ENCODE assay signal across 9 mouse cellular contexts in genomic region chr1:135136500-135136899, GRCm38 (mm10). TPM values are rescaled to one million over a fixed set of nuclear protein-coding genes. Genes with fewer than 3 reads are reported as not detected.
DNase-seq lines count a peak whose midpoint lies in the region; ATAC-seq and TF ChIP-seq lines count a peak whose summit lies in the region.
"Had no signal": no experiment of that assay in that cellular context is flagged by ENCODE, and none has a peak within 500 bp of the region (broad histone marks: within the 10 kb centered on the region; RNA-seq: fewer than 3 reads in every experiment).

No protein-coding gene starts in this region.

- H3K9ac ChIP-seq in heart, embryonic 11.5 days (ENCODE audit: low read depth, low read length) = no peak overlapping the region
- H3K9ac ChIP-seq in stomach, postnatal 0 days (ENCODE audit: low read length) = no peak overlapping the region
- H3K9ac ChIP-seq: embryonic facial prominence, embryonic 13.5 days had no signal

- intact Hi-C loops in heart, postnatal 10 days (cut with DNase I) = loop anchor here (1.0 kb wide), 1 partner anchor 26 kb away; no protein-coding TSS in a partner anchor

- peaks cover 11% of the 10 kb centered on the region for H3K4me1 ChIP-seq in heart, embryonic 11.5 days (ENCODE audit: control insufficient read depth, insufficient read depth, low read length)
- H3K4me1 ChIP-seq in limb, embryonic 10.5 days = peaks cover 17% of the 10 kb centered on the region
- no peaks in the 10 kb centered on the region for H3K4me1 ChIP-seq in stomach, postnatal 0 days (replicated peaks; ENCODE audit: control insufficient read depth, insufficient read depth)

- no peak overlapping the region for H3K4me3 ChIP-seq in heart, embryonic 11.5 days (ENCODE audit: low read depth, low read length)
- H3K4me3 ChIP-seq in limb, embryonic 10.5 days = no peak overlapping the region
- H3K4me3 ChIP-seq in stomach, postnatal 0 days (ENCODE audit: low read depth, low read length) = no peak overlapping the region
- H3K4me3 ChIP-seq: embryonic facial prominence, embryonic 13.5 days had no signal

- H3K27ac ChIP-seq in heart, embryonic 11.5 days (ENCODE audit: low read depth, low read length) = no peak overlapping the region
- H3K27ac ChIP-seq in limb, embryonic 10.5 days = no peak overlapping the region
- no peak overlapping the region for H3K27ac ChIP-seq in stomach, postnatal 0 days (replicated peaks)
- H3K27ac ChIP-seq: embryonic facial prominence, embryonic 13.5 days had no signal

- peak; percentile 70 to 81 for DNase-seq in heart, postnatal 10 days
- peak; percentile 73 for DNase-seq in MEL-GATA-1-ER (ENCODE audit: extremely low read depth, low read depth)
- DNase-seq in cerebellum, postnatal 14 days = peak; percentile 85 to 86
- peak; percentile 73 for DNase-seq in gastrocnemius, postnatal 10 days
- DNase-seq in limb, embryonic 10.5 days (ENCODE audit: low spot score) = peak; percentile 92
- peak; percentile 83 for DNase-seq in stomach, postnatal 0 days (ENCODE audit: low spot score)

- TF ChIP-seq CTCF in stomach, postnatal 0 days (IDR thresholded peaks at IDR 0.05; ENCODE audit: low read depth) = peak; percentile 100

- 7% methylated on average over 1 of the region's 1 CpGs for WGBS in heart, embryonic 11.5 days (ENCODE audit: insufficient replicate concordance)
- 16% methylated on average over 1 of the region's 1 CpGs for WGBS in limb, embryonic 10.5 days
- 0% methylated on average over 1 of the region's 1 CpGs for WGBS in stomach, postnatal 0 days

- H3K9me3 ChIP-seq in heart, embryonic 11.5 days (replicated peaks; ENCODE audit: control insufficient read depth, low read length) = no peaks in the 10 kb centered on the region
- no peaks in the 10 kb centered on the region for H3K9me3 ChIP-seq in limb, embryonic 10.5 days (replicated peaks)
- no peaks in the 10 kb centered on the region for H3K9me3 ChIP-seq in stomach, postnatal 0 days (ENCODE audit: control insufficient read depth, low read length)
- H3K9me3 ChIP-seq: embryonic facial prominence, embryonic 13.5 days had no signal

- no peak overlapping the region for H3K4me2 ChIP-seq in heart, embryonic 11.5 days
- no peak overlapping the region for H3K4me2 ChIP-seq in stomach, postnatal 0 days (replicated peaks; ENCODE audit: low read depth)
- H3K4me2 ChIP-seq: embryonic facial prominence, embryonic 13.5 days had no signal

- no peak for ATAC-seq in heart, embryonic 11.5 days (replicated peaks; ENCODE audit: insufficient number of reproducible peaks, low FRiP score, low TSS enrichment)
- ATAC-seq in monocyte, adult 5-6 weeks (replicated peaks; ENCODE audit: insufficient number of reproducible peaks, low FRiP score, low TSS enrichment, poor library complexity, severe bottlenecking) = peak; percentile 45; the same call in 1 of the 2 replicates
- no peak for ATAC-seq in stomach, postnatal 0 days (ENCODE audit: low FRiP score, low TSS enrichment)

- H3K36me3 ChIP-seq in heart, embryonic 11.5 days (ENCODE audit: control insufficient read depth, insufficient read depth, low read length) = no peaks in the 10 kb centered on the region
- H3K36me3 ChIP-seq in limb, embryonic 10.5 days = no peaks in the 10 kb centered on the region
- H3K36me3 ChIP-seq in stomach, postnatal 0 days (ENCODE audit: control insufficient read depth, insufficient read depth, low read length) = no peaks in the 10 kb centered on the region
- H3K36me3 ChIP-seq: embryonic facial prominence, embryonic 13.5 days had no signal

- TF ChIP-seq EP300 in stomach, postnatal 0 days (optimal IDR thresholded peaks at IDR 0.05) = no peak

- peaks cover 2% of the 10 kb centered on the region; the same call in 1 of the 2 replicates for H3K27me3 ChIP-seq in heart, embryonic 11.5 days (ENCODE audit: control insufficient read depth, insufficient read depth, low read length)
- no peaks in the 10 kb centered on the region for H3K27me3 ChIP-seq in limb, embryonic 10.5 days (ENCODE audit: low read depth, poor library complexity, severe bottlenecking)
- H3K27me3 ChIP-seq in stomach, postnatal 0 days (ENCODE audit: control insufficient read depth, insufficient read depth, low read length) = no peaks in the 10 kb centered on the region
- H3K27me3 ChIP-seq: embryonic facial prominence, embryonic 13.5 days had no signal

RNA-seq across cellular contexts. Expression of gene Ptpn7, which starts 4.0 kb away (rescaled TPM):
- under 1 TPM; 0.60 to 0.82 TPM for total RNA-seq in heart, postnatal 10 days (2021)
- polyA plus RNA-seq in heart, embryonic 11.5 days (2014; fragmentation: Nextera tagmentation; extraction: Ambion mirVana) = 1.2 and 2.0 TPM in 2 replicates
- total RNA-seq in gastrocnemius, postnatal 10 days (2021) = 1 to 10 TPM in 1 of 2 experiments, under 1 TPM in 1; 0.38 to 1.1 TPM
- polyA plus RNA-seq in limb, embryonic 10.5 days (2016; fragmentation: Nextera tagmentation; extraction: Ambion mirVana) = 1.4 and 1.9 TPM in 2 replicates
- 25.1 to 87.0 TPM (median 26.0 TPM) in 3 replicates for total RNA-seq in monocyte, adult 5-6 weeks (2017)
- 0.32 and 0.46 TPM in 2 replicates for polyA plus RNA-seq in stomach, postnatal 0 days (2015; fragmentation: Nextera tagmentation; extraction: Ambion mirVana)

RNA-seq across cellular contexts. Expression of gene Arl8a, which starts 10.1 kb away (rescaled TPM):
- total RNA-seq in heart, postnatal 10 days (2021) = 10 to 100 TPM; 29.9 to 31.8 TPM
- 27.7 and 29.7 TPM in 2 replicates for polyA plus RNA-seq in heart, embryonic 11.5 days (2014; fragmentation: Nextera tagmentation; extraction: Ambion mirVana)
- total RNA-seq in gastrocnemius, postnatal 10 days (2021) = 10 to 100 TPM; 32.3 to 39.9 TPM
- 32.7 and 42.2 TPM in 2 replicates for polyA plus RNA-seq in limb, embryonic 10.5 days (2016; fragmentation: Nextera tagmentation; extraction: Ambion mirVana)
- 52.6 to 85.7 TPM (median 55.1 TPM) in 3 replicates for total RNA-seq in monocyte, adult 5-6 weeks (2017)
- polyA plus RNA-seq in stomach, postnatal 0 days (2015; fragmentation: Nextera tagmentation; extraction: Ambion mirVana) = 42.2 and 43.9 TPM in 2 replicates

RNA-seq across cellular contexts. Expression of gene Gpr37l1, which starts 31.0 kb away (rescaled TPM):
- total RNA-seq in heart, postnatal 10 days (2021) = under 1 TPM in 1 of 2 experiments, not detected in 1; 0.29 TPM
- polyA plus RNA-seq in heart, embryonic 11.5 days (2014; fragmentation: Nextera tagmentation; extraction: Ambion mirVana) = not detected in 2 replicates
- total RNA-seq in gastrocnemius, postnatal 10 days (2021) = 1 to 10 TPM; 2.0 to 2.6 TPM
- polyA plus RNA-seq in limb, embryonic 10.5 days (2016; fragmentation: Nextera tagmentation; extraction: Ambion mirVana) = not detected in 2 replicates
- not detected in 3 replicates for total RNA-seq in monocyte, adult 5-6 weeks (2017)
- polyA plus RNA-seq in stomach, postnatal 0 days (2015; fragmentation: Nextera tagmentation; extraction: Ambion mirVana) = 3.1 and 3.4 TPM in 2 replicates
- polyA plus RNA-seq: embryonic facial prominence, embryonic 13.5 days had no signal

RNA-seq across cellular contexts. Expression of gene Lgr6, which starts 31.4 kb away (rescaled TPM):
- total RNA-seq in heart, postnatal 10 days (2021) = 10 to 100 TPM; 12.3 to 17.4 TPM
- 1.0 and 1.4 TPM in 2 replicates for polyA plus RNA-seq in heart, embryonic 11.5 days (2014; fragmentation: Nextera tagmentation; extraction: Ambion mirVana)
- total RNA-seq in gastrocnemius, postnatal 10 days (2021) = 1 to 10 TPM; 1.2 to 1.6 TPM
- polyA plus RNA-seq in limb, embryonic 10.5 days (2016; fragmentation: Nextera tagmentation; extraction: Ambion mirVana) = 0.56 and 0.75 TPM in 2 replicates
- 0.10 to 0.32 TPM in 2 of 3 replicates, not detected in the other for total RNA-seq in monocyte, adult 5-6 weeks (2017)
- polyA plus RNA-seq in stomach, postnatal 0 days (2015; fragmentation: Nextera tagmentation; extraction: Ambion mirVana) = 0.35 and 1.0 TPM in 2 replicates

Comparison
In these comparisons a context has a peak if more than half of its experiments do, and no peak if none do; other contexts are left out.
1. RNA of gene Ptpn7, which starts 4.0 kb away (total RNA-seq): 25.1 to 87.0 TPM in monocyte, adult 5-6 weeks; 0.38 to 1.1 TPM in gastrocnemius, postnatal 10 days and 0.60 to 0.82 TPM in heart, postnatal 10 days; every median in the first group is over 10 times any median in the second.
2. Peak in every context shown above with its lines, with median percentiles within 50 percentile points of each other: DNase-seq.